Mouse (Mus musculus): ENCODE data around the gene Acot12. TPM values are rescaled to one million over a fixed set of nuclear protein-coding genes. Genes with fewer than 3 reads are reported as not detected.

Gene Acot12
- polyA plus RNA-seq (2015; fragmentation: Nextera tagmentation; extraction: Ambion mirVana) = 0.45 and 0.68 TPM in 2 replicates

GRCm38 (mm10) chr13:91741280-91742047 lies at the start of gene Acot12:
TSS of gene Acot12 (plus strand) at chr13:91741512.

GRCm38 (mm10) chr13:91807155-91807839 lies 66.0 kb downstream of the Acot12 start, which contains the start of gene Zcchc9:
TSS of gene Zcchc9 (minus strand) at chr13:91807705.

Small RNAs within 50 kb of the gene (microRNA-seq; reads per million reads assigned to microRNA genes)
- not detected for gene Gm27656

Other genes with a start within 250 kb of the Acot12 start
- 13.2 and 13.9 TPM in 2 replicates for gene Zcchc9, start 66.2 kb downstream of the Acot12 start, polyA plus RNA-seq (2015; fragmentation: Nextera tagmentation; extraction: Ambion mirVana)
- gene Ckmt2, start 135.4 kb downstream of the Acot12 start, polyA plus RNA-seq (2015; fragmentation: Nextera tagmentation; extraction: Ambion mirVana) = 0.46 TPM in 1 of 2 replicates, not detected in the other